Mouse (Mus musculus) cortical plate, adult 2 months (tissue): ENCODE results near the gene Arpc1b.

ENCODE experiments used
- CTCF ChIP-seq: fragments of 200-500 bp; IDR thresholded peaks from 2 replicates; pipeline ENCODE4 v1.5.1; 2011; ENCODE audit warnings: mild to moderate bottlenecking, control low read depth, low read length; ENCODE audit not compliant: insufficient read depth; ENCODE audit errors: extremely low read depth
- POLR2A ChIP-seq: fragments of 200-500 bp; IDR thresholded peaks from 2 replicates; pipeline ENCODE4 v1.6.1; 2011; ENCODE audit warnings: mild to moderate bottlenecking, low read length, control low read depth; ENCODE audit not compliant: insufficient read depth; ENCODE audit errors: extremely low read depth

DNA sequence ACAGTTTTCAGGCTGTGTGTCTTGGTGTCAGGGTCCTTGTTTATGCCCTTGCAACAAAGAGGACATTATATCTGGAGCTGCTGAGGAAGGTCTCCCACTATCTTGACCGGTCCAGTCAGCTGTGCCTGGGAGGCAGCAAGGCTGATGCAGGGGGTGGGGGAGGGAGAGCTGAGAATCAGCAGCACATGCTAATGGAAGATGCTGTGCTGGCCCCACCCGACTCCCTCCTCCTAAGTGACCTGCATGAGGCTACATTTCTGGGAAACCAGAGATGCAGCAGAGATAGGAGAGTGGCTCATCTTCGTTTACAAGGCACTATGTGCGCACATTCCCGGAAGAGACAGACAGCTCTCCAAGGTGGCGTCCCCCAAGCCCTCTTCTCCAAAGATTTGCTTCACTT is 3.6 kb upstream of the Arpc1b start:
- TF ChIP-seq POLR2A (no peak), CTCF (no peak)
